Mouse (Mus musculus): ENCODE data around the gene Scml4.

Scml4 gene

GRCm38 (mm10) chr10:42897166-42897565 is 37.0 kb downstream of the Scml4 start:
- CTCF ChIA-PET: no interaction called here

GRCm38 (mm10) chr10:42897632-42898031 is 37.5 kb downstream of the Scml4 start:
- CTCF ChIA-PET: no interaction called here

- CTCF ChIA-PET: interaction anchor here (0.6 kb wide), 1 partner anchor 73 kb away, joined by 3 read pairs; no protein-coding TSS in a partner anchor
Measured at GRCm38 (mm10) chr10:42901361-42901760, 41.2 kb downstream of the Scml4 start.

GRCm38 (mm10) chr10:42903054-42903453 is 42.9 kb downstream of the Scml4 start:
- CTCF ChIA-PET: no interaction called here

GRCm38 (mm10) chr10:42908562-42908961 is 48.4 kb downstream of the Scml4 start:
- CTCF ChIA-PET: no interaction called here

GRCm38 (mm10) chr10:42910567-42910966 is 50.4 kb downstream of the Scml4 start:
- CTCF ChIA-PET: no interaction called here

- CTCF ChIA-PET: interaction anchor here (0.5 kb wide), 1 partner anchor 320 kb away, joined by 3 read pairs; no protein-coding TSS in a partner anchor
Measured at GRCm38 (mm10) chr10:42912056-42912455, 51.9 kb downstream of the Scml4 start.

- CTCF ChIA-PET: interaction anchor here (0.7 kb wide), 1 partner anchor 235 kb away, joined by 11 read pairs; no protein-coding TSS in a partner anchor
Measured at GRCm38 (mm10) chr10:42913196-42913595, 53.0 kb downstream of the Scml4 start.

- CTCF ChIA-PET: interaction anchor here (0.5 to 0.7 kb wide), 3 partner anchors 17 to 236 kb away, joined by 4 to 11 read pairs (median 4); no protein-coding TSS in a partner anchor
Measured at GRCm38 (mm10) chr10:42914146-42914545, 54.0 kb downstream of the Scml4 start.

- CTCF ChIA-PET: no interaction called here
Measured at GRCm38 (mm10) chr10:42917355-42917754, 57.2 kb downstream of the Scml4 start.

- CTCF ChIA-PET: no interaction called here
Measured at GRCm38 (mm10) chr10:42919786-42920185, 59.6 kb downstream of the Scml4 start.

GRCm38 (mm10) chr10:42925103-42925866 is 65.1 kb downstream of the Scml4 start:
- CTCF ChIA-PET: no interaction called here

GRCm38 (mm10) chr10:42930121-42930650 is 70.0 kb downstream of the Scml4 start:
- CTCF ChIA-PET: interaction anchor here (0.6 kb wide), 1 partner anchor 182 kb away, joined by 3 read pairs; no protein-coding TSS in a partner anchor

GRCm38 (mm10) chr10:42932862-42933480 is 72.8 kb downstream of the Scml4 start:
- CTCF ChIA-PET: no interaction called here

GRCm38 (mm10) chr10:42934672-42935071 is 74.5 kb downstream of the Scml4 start:
- CTCF ChIA-PET: no interaction called here

GRCm38 (mm10) chr10:42936205-42936604 is 76.0 kb downstream of the Scml4 start:
- CTCF ChIA-PET: no interaction called here

- CTCF ChIA-PET: no interaction called here
Measured at GRCm38 (mm10) chr10:42938361-42938760, 78.2 kb downstream of the Scml4 start.

GRCm38 (mm10) chr10:42939691-42940090 is 79.5 kb downstream of the Scml4 start:
- CTCF ChIA-PET: no interaction called here

- CTCF ChIA-PET: no interaction called here
Measured at GRCm38 (mm10) chr10:42940193-42941050, 80.3 kb downstream of the Scml4 start.

- CTCF ChIA-PET: interaction anchor here (0.9 kb wide), 1 partner anchor 99 kb away, joined by 8 read pairs; no protein-coding TSS in a partner anchor
Measured at GRCm38 (mm10) chr10:42941278-42941677, 81.1 kb downstream of the Scml4 start.

- CTCF ChIA-PET: interaction anchor here (0.9 kb wide), 1 partner anchor 99 kb away, joined by 8 read pairs; no protein-coding TSS in a partner anchor
Measured at GRCm38 (mm10) chr10:42941697-42942221, 81.6 kb downstream of the Scml4 start.
